Mouse (Mus musculus) cerebellum, adult 2 months (tissue): ENCODE results near the gene Commd3. TPM values are rescaled to one million over a fixed set of nuclear protein-coding genes. Genes with fewer than 3 reads are reported as not detected.

Experiments
- DNase-seq, 2 experiments: peaks; one replicate each; pipeline ENCODE4 v3.0.0; 2021
- H3K27ac ChIP-seq: fragments of 200-500 bp; 2 replicates; pipeline ENCODE4 v1.5.1; 2012; ENCODE audit warnings: low read length, control low read depth, inconsistent platforms; ENCODE audit not compliant: insufficient read depth
- H3K27me3 ChIP-seq: fragments of 200-500 bp; 2 replicates; pipeline ENCODE4 v1.6.1; 2012; ENCODE audit warnings: inconsistent platforms, mild to moderate bottlenecking, low read length, moderate library complexity; ENCODE audit not compliant: control insufficient read depth, insufficient read depth
- H3K4me1 ChIP-seq: fragments of 200-500 bp; 2 replicates; pipeline ENCODE4 v1.6.1; 2011; ENCODE audit warnings: low read length; ENCODE audit not compliant: control insufficient read depth, insufficient read depth
- H3K4me3 ChIP-seq: fragments of 200-500 bp; replicated peaks from 2 replicates; pipeline ENCODE3; 2011; ENCODE audit warnings: mild to moderate bottlenecking, low read depth, low read length, control low read depth; ENCODE audit not compliant: insufficient read depth
- CTCF ChIP-seq: fragments of 200-500 bp; IDR thresholded peaks from 2 replicates; pipeline ENCODE4 v1.5.1; 2011; ENCODE audit warnings: low read depth, mild to moderate bottlenecking, control low read depth, low read length, moderate library complexity, borderline replicate concordance; ENCODE audit not compliant: insufficient read depth
- POLR2A ChIP-seq: fragments of 200-500 bp; IDR thresholded peaks from 2 replicates; pipeline ENCODE4 v1.6.1; 2011; ENCODE audit warnings: low read length, control low read depth, borderline replicate concordance; ENCODE audit not compliant: insufficient read depth
- WGBS: fragments of 180-500 bp; shearing (Covaris S2); methylation state at CpG from one replicate; pipeline ENCODE4 v1.1.7; 2018; 5-methylcytosine and 5-hydroxymethylcytosine counted together
- polyA plus RNA-seq: library from polyadenylated mRNA; depleted of rRNA; stranded (reverse); fragments of >200 nt; gene quantifications from 2 replicates; pipeline ENCODE4 v1.2.3, GENCODE M21; 2012

The Commd3 gene
- polyA plus RNA-seq, 1 experiment, result 124 TPM

DNA sequence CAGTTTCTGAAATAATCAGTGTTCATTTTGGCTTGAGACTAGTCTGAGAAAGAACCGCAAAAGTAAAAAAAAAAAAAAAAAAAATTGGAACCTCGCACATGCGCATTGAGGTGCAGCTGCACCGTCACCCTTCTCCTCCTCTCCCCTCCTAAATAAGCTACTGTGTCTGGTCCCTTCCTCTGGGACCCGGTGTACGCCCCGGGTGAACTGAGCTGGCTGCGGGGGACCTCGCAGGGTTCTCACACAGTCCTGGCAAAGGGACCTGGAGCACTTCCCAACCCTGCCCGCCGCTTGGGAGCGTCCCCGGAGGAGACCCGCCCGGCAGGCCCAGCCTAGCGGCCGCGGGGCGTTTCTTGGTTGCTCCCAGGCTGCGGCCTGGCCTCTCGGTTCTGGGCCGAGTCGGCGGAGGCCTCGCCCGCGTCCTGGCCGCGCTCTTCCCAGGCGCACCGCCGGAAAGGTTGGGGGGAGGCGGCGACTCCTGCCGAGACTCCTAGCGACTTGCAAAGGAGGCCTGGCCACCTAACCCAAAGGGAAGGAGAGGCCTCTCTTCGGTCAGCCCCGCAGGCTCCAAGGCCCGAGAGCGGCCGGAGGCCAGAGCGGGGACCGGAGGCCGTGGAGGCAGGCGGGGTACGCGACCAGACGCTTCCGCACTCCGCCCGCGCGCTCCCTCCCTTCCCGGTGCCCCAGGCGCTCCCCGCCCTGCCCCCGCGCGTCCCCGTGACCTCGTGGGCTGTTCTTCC, 21.9 kb downstream of the Commd3 start, which contains the start of gene Spag6:
TSS of gene Spag6 (plus strand) at position 162 of the 740 bp plus-strand sequence.
- peak within 1 kb of the TSS; percentile 97 for H3K27ac ChIP-seq

GRCm38 (mm10) chr2:18694611-18694950, 22.4 kb downstream of the Commd3 start:
- H3K27ac ChIP-seq, result no peak overlapping the region
- DNase-seq, result no peak
- no peak for TF ChIP-seq CTCF
- no peak for TF ChIP-seq POLR2A
- 2% methylated on average over 20 of the region's 20 CpGs for WGBS
- peak overlapping the region; percentile 79 for H3K4me3 ChIP-seq
- no peaks in the 10 kb centered on the region; the same call in none of the 2 replicates for H3K4me1 ChIP-seq
- peaks cover 8% of the 10 kb centered on the region; the same call in 1 of the 2 replicates for H3K27me3 ChIP-seq

More for the DNA sequence above, 21.9 kb downstream of the Commd3 start, which contains the start of gene Spag6:
- DNase-seq, result peak; percentile 82 to 91
- TF ChIP-seq POLR2A (peak; percentile 69; the same call in 1 of the 2 replicates), CTCF (no peak)
- peaks cover 8% of the 10 kb centered on the region; the same call in 1 of the 2 replicates for H3K27me3 ChIP-seq
- peak within 1 kb of the TSS; percentile 79 for H3K4me3 ChIP-seq
- under 1% methylated on average over 50 of the region's 61 CpGs for WGBS
- H3K4me1 ChIP-seq, result no peaks in the 10 kb centered on the region; the same call in 1 of the 2 replicates

DNA sequence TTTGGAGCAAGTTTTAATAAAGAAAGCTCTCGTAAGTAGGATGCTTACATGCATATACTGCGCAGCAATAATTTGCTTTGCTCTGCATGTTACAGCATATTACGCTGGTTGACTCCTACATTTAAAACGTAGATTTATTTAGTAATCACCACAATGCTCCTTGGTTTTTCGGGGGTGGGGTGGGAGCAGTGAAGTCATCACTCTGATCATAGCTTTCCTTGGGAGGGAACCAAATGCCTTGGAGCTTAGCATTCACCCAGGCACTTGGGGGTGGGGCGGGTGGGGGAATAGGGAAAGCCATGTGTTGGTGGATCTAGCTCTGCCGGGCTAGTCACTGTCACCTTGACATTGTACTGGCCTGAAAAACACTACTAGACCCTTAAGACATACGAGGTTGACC, 23.0 kb downstream of the Commd3 start:
- WGBS, result 23% methylated on average over 8 of the region's 8 CpGs

GRCm38 (mm10) chr2:18695629-18696150, 23.5 kb downstream of the Commd3 start:
- no peak overlapping the region for H3K27ac ChIP-seq
- DNase-seq, result no peak
- H3K4me1 ChIP-seq, result no peaks in the 10 kb centered on the region; the same call in none of the 2 replicates
- WGBS, result 42% methylated on average over 7 of the region's 7 CpGs
- H3K4me3 ChIP-seq, result no peak overlapping the region
- TF ChIP-seq CTCF, result no peak
- TF ChIP-seq POLR2A, result no peak
- H3K27me3 ChIP-seq, result peaks cover 1% of the 10 kb centered on the region; the same call in 1 of the 2 replicates

More for the DNA sequence above, 23.0 kb downstream of the Commd3 start:
- TF ChIP-seq CTCF (no peak), POLR2A (no peak)
- Histone ChIP-seq H3K27ac (no peak overlapping the region), H3K27me3 (peaks cover 4% of the 10 kb centered on the region; the same call in 1 of the 2 replicates), H3K4me1 (no peaks in the 10 kb centered on the region; the same call in none of the 2 replicates), H3K4me3 (no peak overlapping the region)
- DNase-seq, result no peak

- Histone ChIP-seq H3K4me3 (no peak overlapping the region), H3K27me3 (no peaks in the 10 kb centered on the region; the same call in 1 of the 2 replicates), H3K4me1 (no peaks in the 10 kb centered on the region; the same call in none of the 2 replicates), H3K27ac (no peak overlapping the region)
- DNase-seq, result no peak
- TF ChIP-seq CTCF (no peak), POLR2A (no peak)
- WGBS, result 16% methylated on average over 4 of the region's 4 CpGs
Measured at GRCm38 (mm10) chr2:18697591-18698244, 25.5 kb downstream of the Commd3 start.

- 3% methylated on average over 56 of the region's 56 CpGs for WGBS
- TF ChIP-seq CTCF (no peak), POLR2A (no peak)
- peak in 1 of 2 experiments; percentile 40 for DNase-seq
- no peaks in the 10 kb centered on the region; the same call in 1 of the 2 replicates for H3K4me1 ChIP-seq
- no peak overlapping the region for H3K27ac ChIP-seq
- no peak overlapping the region for H3K4me3 ChIP-seq
- H3K27me3 ChIP-seq, result no peaks in the 10 kb centered on the region; the same call in 1 of the 2 replicates
Measured at GRCm38 (mm10) chr2:18698663-18699385, 26.6 kb downstream of the Commd3 start.

DNA sequence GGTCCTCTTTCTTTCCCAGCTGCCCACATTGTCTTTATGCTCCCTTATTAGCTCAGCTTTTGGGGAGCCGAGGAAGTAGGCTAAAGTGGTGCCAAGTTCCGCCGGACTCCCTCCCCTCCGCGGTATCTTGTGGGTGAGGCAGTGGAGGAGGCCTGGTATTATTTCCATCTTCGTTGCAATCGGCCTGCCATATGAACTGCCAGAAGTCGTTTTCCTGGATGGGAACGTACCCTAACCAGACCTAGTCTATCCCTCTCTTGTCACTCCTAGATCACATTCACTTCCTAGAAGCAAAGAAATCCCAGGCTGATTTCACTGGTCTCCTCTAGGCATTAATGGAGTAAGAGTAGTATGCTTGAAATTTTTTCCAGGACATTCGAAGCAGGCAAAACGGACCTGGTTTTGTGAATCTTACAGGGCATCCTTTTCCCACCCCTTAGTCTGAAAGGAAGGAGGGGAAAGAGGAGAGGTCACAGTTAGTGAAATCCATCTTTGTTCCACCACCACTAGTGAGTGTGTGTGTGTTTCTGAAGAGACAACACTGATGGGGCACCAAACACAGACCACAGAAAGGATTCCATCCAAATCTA, 27.3 kb downstream of the Commd3 start:
- WGBS, result 13% methylated on average over 11 of the region's 11 CpGs
- Histone ChIP-seq H3K27me3 (no peaks in the 10 kb centered on the region; the same call in 1 of the 2 replicates), H3K4me3 (no peak overlapping the region), H3K4me1 (no peaks in the 10 kb centered on the region; the same call in 1 of the 2 replicates), H3K27ac (no peak overlapping the region)
- TF ChIP-seq CTCF, result no peak
- no peak for TF ChIP-seq POLR2A
- no peak for DNase-seq
